ENCODE assay signal across 10 mouse cellular contexts in genomic region chr9:30191119-30191518, GRCm38 (mm10).
DNase-seq lines count a peak whose midpoint lies in the region.
"Had no signal": no experiment of that assay in that cellular context is flagged by ENCODE, and none has a peak within 500 bp of the region (broad histone marks: within the 10 kb centered on the region; RNA-seq: fewer than 3 reads in every experiment).

No protein-coding gene starts in this region.

- DNase-seq in right cerebral cortex, adult 18-20 months = peak; percentile 70
- DNase-seq in right cerebral cortex, postnatal 14 days = no peak
- peak; percentile 56 to 76 for DNase-seq in frontal cortex, adult 2 months (ENCODE audit: extremely low spot score in 1 of 2, low spot score in 1 of 2)
- peak; percentile 26 for DNase-seq in left cerebral cortex, adult 11 months (ENCODE audit: low spot score)
- peak; percentile 60 for DNase-seq in telencephalon, adult 2 months (ENCODE audit: low read depth, low spot score)
- no peak for DNase-seq in spleen, adult 12 weeks (ENCODE audit: low spot score)
- DNase-seq in testis, postnatal 10 days (ENCODE audit: low spot score) = no peak
- no peak for DNase-seq in heart, adult 18-20 months
- DNase-seq: adrenal gland, adult 8-10 months; heart, postnatal 14 days had no signal

Comparison
In these comparisons a context has a peak if more than half of its experiments do, and no peak if none do; other contexts are left out.
1. DNase-seq: peak in right cerebral cortex, adult 18-20 months (single experiment), frontal cortex, adult 2 months (2 of 2), left cerebral cortex, adult 11 months (single experiment) and telencephalon, adult 2 months (single experiment); none in right cerebral cortex, postnatal 14 days (single experiment), spleen, adult 12 weeks (single experiment), testis, postnatal 10 days (single experiment) and heart, adult 18-20 months (0 of 2).